Mouse (Mus musculus): ENCODE results near the gene Osgep.

GRCm38 (mm10) chr14:50969558-50970544 is 45.2 kb upstream of the Osgep start:
- TF ChIP-seq GATA1 (IDR thresholded peaks at IDR 0.05; ENCODE audit: low read length), result no peak
- TF ChIP-seq TAL1 (IDR thresholded peaks at IDR 0.05; ENCODE audit: low read length), result no peak; the same call in 2 of the 3 replicates
